Comparison of ENCODE assay signal across 9 mouse cellular contexts in genomic region chr6:124998066-124998465, GRCm38 (mm10). TPM values are rescaled to one million over a fixed set of nuclear protein-coding genes. Genes with fewer than 3 reads are reported as not detected.
A peak's percentile ranks its signal among the peaks of the same experiment; 100 is the strongest.
DNase-seq lines count a peak whose midpoint lies in the region; ATAC-seq lines count a peak whose summit lies in the region.
"Had no signal": no experiment of that assay in that cellular context is flagged by ENCODE, and none has a peak within 500 bp of the region (broad histone marks: within the 10 kb centered on the region; RNA-seq: fewer than 3 reads in every experiment).

No protein-coding gene starts in this region.

- no peaks in the 10 kb centered on the region for H3K9me3 ChIP-seq in embryonic facial prominence, embryonic 10.5 days
- H3K9me3 ChIP-seq in neural tube, embryonic 15.5 days (replicated peaks), result no peaks in the 10 kb centered on the region

- DNase-seq in layer of hippocampus, adult 11-12 months (ENCODE audit: low spot score), result peak; percentile 53
- DNase-seq in layer of hippocampus, postnatal 25 days (ENCODE audit: extremely low spot score in 1 of 2, low spot score in 1 of 2), result no peak
- no peak for DNase-seq in embryonic facial prominence, embryonic 10.5 days (ENCODE audit: low spot score)
- DNase-seq in induced T-regulatory cell, adult 2 months (ENCODE audit: low read depth), result peak; percentile 39
- no peak for DNase-seq in embryo, embryonic 10.5 days (ENCODE audit: low spot score)
- DNase-seq in urinary bladder, postnatal 36 days (ENCODE audit: low spot score in 2 of 2), result no peak
- DNase-seq in lung, postnatal 4 days, result no peak

- H3K4me1 ChIP-seq in embryonic facial prominence, embryonic 10.5 days, result peaks cover 32% of the 10 kb centered on the region
- H3K4me1 ChIP-seq in neural tube, embryonic 15.5 days, result peaks cover 40% of the 10 kb centered on the region

- peaks cover 98% of the 10 kb centered on the region for H3K27me3 ChIP-seq in embryonic facial prominence, embryonic 10.5 days (replicated peaks; ENCODE audit: low read depth, poor library complexity, severe bottlenecking)
- peaks cover 48% of the 10 kb centered on the region for H3K27me3 ChIP-seq in neural tube, embryonic 15.5 days (replicated peaks)

- 7% methylated on average over 8 of the region's 8 CpGs for WGBS in embryonic facial prominence, embryonic 10.5 days
- WGBS in neural tube, embryonic 15.5 days, result 2% methylated on average over 8 of the region's 8 CpGs

- no peak overlapping the region for H3K27ac ChIP-seq in embryonic facial prominence, embryonic 10.5 days (replicated peaks)
- no peak overlapping the region for H3K27ac ChIP-seq in neural tube, embryonic 15.5 days (replicated peaks)
- H3K27ac ChIP-seq: macrophage had no signal

- H3K36me3 ChIP-seq in embryonic facial prominence, embryonic 10.5 days (replicated peaks), result no peaks in the 10 kb centered on the region
- H3K36me3 ChIP-seq in neural tube, embryonic 15.5 days, result peaks cover 26% of the 10 kb centered on the region

- H3K4me2 ChIP-seq in neural tube, embryonic 15.5 days, result peak overlapping the region; percentile 90

- H3K4me3 ChIP-seq in embryonic facial prominence, embryonic 10.5 days, result peak overlapping the region; percentile 76; the same call in 1 of the 2 replicates
- peak overlapping the region; percentile 76 for H3K4me3 ChIP-seq in neural tube, embryonic 15.5 days (replicated peaks)

- peak overlapping the region; percentile 93 for H3K9ac ChIP-seq in neural tube, embryonic 15.5 days (replicated peaks)

- ATAC-seq in neural tube, embryonic 15.5 days (ENCODE audit: low FRiP score), result no peak

RNA-seq across cellular contexts. Expression of gene Pianp, which starts 1.6 kb away (rescaled TPM):
- 100 to 1,000 TPM; 139 to 188 TPM for total RNA-seq in layer of hippocampus, postnatal 25 days (2021)
- polyA plus RNA-seq in embryonic facial prominence, embryonic 10.5 days (2016; fragmentation: Nextera tagmentation; extraction: Ambion mirVana), result 0.82 and 1.1 TPM in 2 replicates
- polyA plus RNA-seq in neural tube, embryonic 15.5 days (2015; fragmentation: Nextera tagmentation; extraction: Ambion mirVana), result 59.4 and 72.4 TPM in 2 replicates

RNA-seq across cellular contexts. Expression of gene Zfp384, which starts 10.9 kb away (rescaled TPM):
- 10 to 100 TPM; 42.4 to 49.6 TPM for total RNA-seq in layer of hippocampus, postnatal 25 days (2021)
- 9.4 and 11.0 TPM in 2 replicates for polyA plus RNA-seq in embryonic facial prominence, embryonic 10.5 days (2016; fragmentation: Nextera tagmentation; extraction: Ambion mirVana)
- polyA plus RNA-seq in neural tube, embryonic 15.5 days (2015; fragmentation: Nextera tagmentation; extraction: Ambion mirVana), result 18.5 and 19.5 TPM in 2 replicates

RNA-seq across cellular contexts. Expression of gene Cops7a, which starts 32.7 kb away (rescaled TPM):
- 100 to 1,000 TPM; 144 to 151 TPM for total RNA-seq in layer of hippocampus, postnatal 25 days (2021)
- 137 and 146 TPM in 2 replicates for polyA plus RNA-seq in embryonic facial prominence, embryonic 10.5 days (2016; fragmentation: Nextera tagmentation; extraction: Ambion mirVana)
- 95.4 and 112 TPM in 2 replicates for polyA plus RNA-seq in neural tube, embryonic 15.5 days (2015; fragmentation: Nextera tagmentation; extraction: Ambion mirVana)

RNA-seq across cellular contexts. Expression of gene Ing4, which starts 41.5 kb away (rescaled TPM):
- total RNA-seq in layer of hippocampus, postnatal 25 days (2021), result 10 to 100 TPM; 61.4 to 61.5 TPM
- 125 and 137 TPM in 2 replicates for polyA plus RNA-seq in embryonic facial prominence, embryonic 10.5 days (2016; fragmentation: Nextera tagmentation; extraction: Ambion mirVana)
- 129 and 133 TPM in 2 replicates for polyA plus RNA-seq in neural tube, embryonic 15.5 days (2015; fragmentation: Nextera tagmentation; extraction: Ambion mirVana)

RNA-seq across cellular contexts. Expression of gene Acrbp, which starts 51.4 kb away (rescaled TPM):
- total RNA-seq in layer of hippocampus, postnatal 25 days (2021), result 10 to 100 TPM in 1 of 2 experiments, 1 to 10 TPM in 1; 8.2 to 12.4 TPM
- 15.9 and 17.8 TPM in 2 replicates for polyA plus RNA-seq in embryonic facial prominence, embryonic 10.5 days (2016; fragmentation: Nextera tagmentation; extraction: Ambion mirVana)
- polyA plus RNA-seq in neural tube, embryonic 15.5 days (2015; fragmentation: Nextera tagmentation; extraction: Ambion mirVana), result 17.3 and 21.5 TPM in 2 replicates

Comparison
In these comparisons a context has a peak if more than half of its experiments do, and no peak if none do; other contexts are left out.
1. DNase-seq: peak in layer of hippocampus, adult 11-12 months (single experiment) and induced T-regulatory cell, adult 2 months (single experiment); none in layer of hippocampus, postnatal 25 days (0 of 2), embryonic facial prominence, embryonic 10.5 days (single experiment), embryo, embryonic 10.5 days (single experiment), urinary bladder, postnatal 36 days (0 of 2) and lung, postnatal 4 days (0 of 2).
2. RNA of gene Pianp, which starts 1.6 kb away (polyA plus RNA-seq): 59.4 to 72.4 TPM in neural tube, embryonic 15.5 days; 0.82 to 1.1 TPM in embryonic facial prominence, embryonic 10.5 days; every median in the first group is over 10 times any median in the second.